Mouse (Mus musculus) midbrain, embryonic 16.5 days (tissue): ENCODE results near the gene 2310061I04Rik. TPM values are rescaled to one million over a fixed set of nuclear protein-coding genes. Genes with fewer than 3 reads are reported as not detected.

ENCODE experiments used
- ATAC-seq: fragments of 200-750 bp; cut with Nextera tagmentation; 2 replicates; pipeline ENCODE4 v1.8.0; 2017; ENCODE audit warnings: moderate TSS enrichment
- H3K27ac ChIP-seq: fragments of 300-500 bp; sonication (generic); 2 replicates; pipeline ENCODE4 v1.5.1; 2014; ENCODE audit warnings: mild to moderate bottlenecking, low read length, mixed read lengths
- H3K27me3 ChIP-seq: fragments of 300-500 bp; sonication (generic); 2 replicates; pipeline ENCODE4 v1.6.1; 2014; ENCODE audit warnings: low read depth, low read length, mixed read lengths; ENCODE audit not compliant: control insufficient read depth, insufficient read depth
- H3K36me3 ChIP-seq: fragments of 300-500 bp; sonication (generic); 2 replicates; pipeline ENCODE4 v1.6.1; 2014; ENCODE audit warnings: mild to moderate bottlenecking, low read length, moderate library complexity, mixed read lengths; ENCODE audit not compliant: control insufficient read depth, insufficient read depth
- H3K4me1 ChIP-seq: fragments of 300-500 bp; sonication (generic); 2 replicates; pipeline ENCODE4 v1.6.1; 2014; ENCODE audit warnings: mild to moderate bottlenecking, low read length, mixed read lengths; ENCODE audit not compliant: control insufficient read depth, insufficient read depth
- H3K4me2 ChIP-seq: fragments of 300-500 bp; sonication (generic); 2 replicates; pipeline ENCODE4 v1.6.1; 2014; ENCODE audit warnings: mild to moderate bottlenecking, low read length, mixed read lengths
- H3K4me3 ChIP-seq: fragments of 300-500 bp; sonication (generic); 2 replicates; pipeline ENCODE4 v1.5.1; 2014; ENCODE audit warnings: low read depth, mild to moderate bottlenecking, low read length, moderate library complexity, mixed read lengths
- H3K9ac ChIP-seq: fragments of 300-500 bp; sonication (generic); 2 replicates; pipeline ENCODE4 v1.6.1; 2014; ENCODE audit warnings: low read depth, low read length, mixed read lengths
- H3K9me3 ChIP-seq: fragments of 300-500 bp; sonication (generic); replicated peaks from 2 replicates; pipeline ENCODE4 v1.6.1; 2014; ENCODE audit warnings: mild to moderate bottlenecking, low read length, mixed read lengths; ENCODE audit not compliant: control insufficient read depth, poor library complexity, severe bottlenecking
- WGBS: fragments of 180-500 bp; shearing (Covaris S2); extraction: QIAGEN DNeasy Blood & Tissue Kit; methylation state at CpG from one replicate; pipeline ENCODE4 v1.1.7; 2014; 5-methylcytosine and 5-hydroxymethylcytosine counted together
- polyA plus RNA-seq: library from polyadenylated mRNA; unstranded; fragments of >200 nt; fragmentation: Nextera tagmentation; extraction: Ambion mirVana; gene quantifications from 2 replicates; pipeline ENCODE4 v1.2.1, GENCODE M21; 2015

Gene 2310061I04Rik
- polyA plus RNA-seq, 1 experiment from 2014 or later: 76.4 TPM

GRCm38 (mm10) chr17:35868165-35868820 is 28.9 kb downstream of the 2310061I04Rik start:
- no peak for ATAC-seq
- 37% methylated on average over 15 of the region's 17 CpGs for WGBS

GRCm38 (mm10) chr17:35866911-35867890 is 30.0 kb downstream of the 2310061I04Rik start:
- no peak; the same call in 1 of the 2 replicates for ATAC-seq
- no peaks in the 10 kb centered on the region; the same call in 1 of the 2 replicates for H3K9me3 ChIP-seq
- H3K4me2 ChIP-seq: peak overlapping the region; percentile 95
- H3K36me3 ChIP-seq: no peaks in the 10 kb centered on the region; the same call in 1 of the 2 replicates
- WGBS: 7% methylated on average over 26 of the region's 26 CpGs
- peaks cover 49% of the 10 kb centered on the region for H3K4me1 ChIP-seq
- H3K4me3 ChIP-seq: peak overlapping the region; percentile 74
- H3K9ac ChIP-seq: peak overlapping the region; percentile 85
- no peaks in the 10 kb centered on the region for H3K27me3 ChIP-seq
- H3K27ac ChIP-seq: peak overlapping the region; percentile 95

More at GRCm38 (mm10) chr17:35868165-35868820, 28.9 kb downstream of the 2310061I04Rik start:
- Histone ChIP-seq H3K4me3 (peak overlapping the region; percentile 74), H3K36me3 (no peaks in the 10 kb centered on the region; the same call in 1 of the 2 replicates), H3K9me3 (no peaks in the 10 kb centered on the region; the same call in 1 of the 2 replicates), H3K27ac (peak overlapping the region; percentile 95), H3K27me3 (no peaks in the 10 kb centered on the region), H3K9ac (peak overlapping the region; percentile 85), H3K4me1 (peaks cover 58% of the 10 kb centered on the region), H3K4me2 (peak overlapping the region; percentile 95)

DNA sequence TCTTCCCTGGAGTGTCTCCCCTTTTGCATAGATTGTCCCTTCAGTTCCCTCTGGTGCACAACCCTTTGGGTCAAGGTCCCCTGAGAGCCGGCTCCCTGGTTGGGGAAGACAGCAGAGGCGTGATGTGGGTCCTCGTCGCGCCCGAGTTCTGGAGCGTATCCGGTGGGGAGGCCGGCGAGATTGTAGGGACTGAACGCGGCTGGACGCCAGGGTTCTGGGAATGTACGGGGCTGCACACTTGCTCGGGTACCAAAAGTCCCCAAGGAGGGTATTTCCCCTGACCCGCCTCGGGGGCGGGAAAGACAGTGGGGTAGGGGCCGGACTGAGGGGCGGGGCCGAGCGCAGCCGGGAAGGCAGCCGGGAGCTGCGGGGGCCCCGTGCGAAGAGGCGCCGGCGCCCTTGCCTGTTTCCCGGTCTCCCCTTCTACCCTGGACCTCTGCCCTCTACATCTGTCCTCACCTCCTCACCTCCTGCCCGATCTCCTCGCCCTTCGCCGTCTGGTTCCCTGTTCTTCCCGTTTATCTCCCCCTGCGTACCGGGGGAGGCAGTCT is 30.9 kb downstream of the 2310061I04Rik start:
- H3K4me1 ChIP-seq: peaks cover 50% of the 10 kb centered on the region
- H3K4me3 ChIP-seq: peak overlapping the region; percentile 74
- WGBS: under 1% methylated on average over 24 of the region's 38 CpGs
- ATAC-seq: peak; percentile 21
- no peaks in the 10 kb centered on the region; the same call in 1 of the 2 replicates for H3K9me3 ChIP-seq
- no peaks in the 10 kb centered on the region for H3K27me3 ChIP-seq
- H3K27ac ChIP-seq: peak overlapping the region; percentile 95
- peak overlapping the region; percentile 85 for H3K9ac ChIP-seq
- H3K4me2 ChIP-seq: peak overlapping the region; percentile 95
- H3K36me3 ChIP-seq: no peaks in the 10 kb centered on the region; the same call in 1 of the 2 replicates

DNA sequence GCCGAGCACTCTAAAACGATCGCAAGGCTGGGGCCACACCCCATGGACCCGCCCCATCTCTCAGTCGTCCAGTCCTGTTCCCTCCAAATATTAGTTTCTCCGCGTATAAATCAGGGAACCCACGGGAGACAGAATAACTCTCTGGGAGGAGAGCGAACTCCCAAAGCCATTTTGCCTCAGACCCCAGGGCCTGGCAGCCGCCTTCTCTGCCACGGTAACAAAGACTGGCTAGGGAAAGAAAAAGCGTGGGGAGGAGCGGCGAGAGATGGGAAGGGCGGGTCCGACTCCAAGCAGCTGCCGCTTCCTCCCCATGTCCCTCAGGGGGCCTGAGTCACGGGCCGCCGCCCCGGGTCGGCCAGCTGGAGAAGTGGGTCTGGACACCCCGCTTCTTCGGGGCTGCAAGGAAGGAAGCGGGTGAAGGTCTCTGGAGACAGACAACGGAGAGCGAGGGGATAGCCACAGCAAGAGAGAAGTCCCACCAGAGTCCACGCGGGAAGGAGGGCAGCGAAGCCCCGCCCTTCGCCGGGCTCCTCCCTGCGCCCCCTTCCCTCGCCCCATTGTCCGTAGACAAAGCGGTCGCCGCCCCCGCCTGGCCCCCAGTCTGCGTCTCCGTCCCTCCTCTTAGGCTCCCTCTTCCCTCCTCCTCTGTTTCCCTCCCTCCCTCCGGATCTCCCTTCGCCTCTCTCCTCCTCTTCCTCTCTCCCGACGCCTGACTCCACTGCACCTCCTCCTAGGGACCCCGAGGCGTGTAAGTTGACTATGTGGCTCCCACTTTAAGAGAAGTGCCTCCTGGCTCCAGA is 31.6 kb downstream of the 2310061I04Rik start, which contains the start of gene Ppp1r18:
TSS of gene Ppp1r18 (plus strand) at position 113 of the 800 bp plus-strand sequence.
- Histone ChIP-seq H3K27ac (peak within 1 kb of the TSS; percentile 95), H3K4me3 (peak within 1 kb of the TSS; percentile 74), H3K4me1 (peaks cover 50% of the 10 kb centered on the region), H3K9me3 (no peaks in the 10 kb centered on the region), H3K4me2 (peak within 1 kb of the TSS; percentile 95), H3K36me3 (no peaks in the 10 kb centered on the region), H3K27me3 (no peaks in the 10 kb centered on the region), H3K9ac (peak within 1 kb of the TSS; percentile 85)
- 0% methylated on average over 47 of the region's 48 CpGs for WGBS
- ATAC-seq: peak; percentile 53

- Histone ChIP-seq H3K9ac (peak overlapping the region; percentile 85), H3K27me3 (no peaks in the 10 kb centered on the region), H3K9me3 (no peaks in the 10 kb centered on the region), H3K4me2 (peak overlapping the region; percentile 95), H3K4me1 (peaks cover 44% of the 10 kb centered on the region), H3K4me3 (peak overlapping the region; percentile 74), H3K36me3 (no peaks in the 10 kb centered on the region), H3K27ac (peak overlapping the region; percentile 95)
- WGBS: 21% methylated on average over 10 of the region's 10 CpGs
- ATAC-seq: no peak
Measured at GRCm38 (mm10) chr17:35864832-35865353, 32.3 kb downstream of the 2310061I04Rik start.

DNA sequence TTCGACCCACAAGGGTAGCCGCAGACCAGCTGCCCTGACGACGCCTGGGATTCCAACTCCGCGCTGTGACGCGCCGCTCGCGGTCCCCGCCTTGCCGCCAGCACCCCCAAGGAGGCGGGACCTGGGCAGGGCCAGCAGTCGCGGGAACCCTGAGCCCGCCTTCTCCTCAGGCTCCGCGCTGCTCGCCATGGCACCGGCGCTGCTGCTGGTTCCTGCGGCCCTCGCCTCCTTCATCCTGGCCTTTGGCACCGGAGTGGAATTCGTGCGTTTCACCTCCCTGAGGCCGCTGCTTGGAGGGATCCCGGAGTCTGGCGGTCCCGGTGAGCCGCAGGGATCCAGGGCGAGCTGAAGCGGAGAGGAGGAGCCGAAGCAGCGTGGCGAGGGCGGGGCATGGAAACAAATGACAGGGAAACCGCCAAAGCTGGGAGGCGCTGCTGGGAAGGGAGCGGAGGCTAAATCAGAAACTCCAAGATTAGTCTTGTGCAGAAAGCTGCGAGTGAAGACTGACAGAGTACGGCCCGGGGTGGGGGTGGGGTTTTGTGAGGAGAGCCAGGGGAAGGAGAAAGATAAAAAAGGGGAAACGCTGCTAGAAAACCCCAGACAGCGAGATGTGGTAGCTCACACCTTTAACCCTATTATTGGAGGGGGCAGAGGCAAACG is 35.9 kb downstream of the 2310061I04Rik start, which contains the start of gene Nrm:
TSS of gene Nrm (plus strand) at position 121 of the 660 bp plus-strand sequence.
- Histone ChIP-seq H3K9ac (peak within 1 kb of the TSS; percentile 86), H3K9me3 (no peaks in the 10 kb centered on the region), H3K36me3 (peaks cover 5% of the 10 kb centered on the region; the same call in 1 of the 2 replicates), H3K27me3 (no peaks in the 10 kb centered on the region), H3K27ac (peak within 1 kb of the TSS; percentile 94), H3K4me1 (peaks cover 14% of the 10 kb centered on the region), H3K4me2 (peak within 1 kb of the TSS; percentile 70), H3K4me3 (peak within 1 kb of the TSS; percentile 83)
- under 1% methylated on average over 47 of the region's 47 CpGs for WGBS
- peak; percentile 93 for ATAC-seq

GRCm38 (mm10) chr17:35860831-35861197 is 36.4 kb downstream of the 2310061I04Rik start:
- peak overlapping the region; percentile 83 for H3K4me3 ChIP-seq
- 5% methylated on average over 12 of the region's 12 CpGs for WGBS
- ATAC-seq: peak; percentile 3
- peaks cover 14% of the 10 kb centered on the region for H3K4me1 ChIP-seq
- no peaks in the 10 kb centered on the region for H3K27me3 ChIP-seq
- H3K9ac ChIP-seq: peak overlapping the region; percentile 86
- peaks cover 5% of the 10 kb centered on the region; the same call in 1 of the 2 replicates for H3K36me3 ChIP-seq
- H3K4me2 ChIP-seq: peak overlapping the region; percentile 70
- H3K27ac ChIP-seq: peak overlapping the region; percentile 94
- no peaks in the 10 kb centered on the region for H3K9me3 ChIP-seq
